Mouse (Mus musculus): ENCODE data around the gene Akr7a5. TPM values are rescaled to one million over a fixed set of nuclear protein-coding genes. Genes with fewer than 3 reads are reported as not detected.

Gene Akr7a5
- polyA plus RNA-seq, 1 experiment from 2014 or later = 56.6 TPM

GRCm38 (mm10) chr4:139272951-139273680, 37.4 kb upstream of the Akr7a5 start:
- H3K27me3 ChIP-seq (replicated peaks; ENCODE audit: control insufficient read depth, insufficient read depth, low read length) = no peaks in the 10 kb centered on the region
- DNase-seq (ENCODE audit: low spot score) (no peak), ATAC-seq (no peak)
- H3K9ac ChIP-seq (ENCODE audit: low read length) = no peak overlapping the region
- H3K4me3 ChIP-seq (ENCODE audit: low read depth, low read length) = no peak overlapping the region
- no peak overlapping the region for H3K27ac ChIP-seq (ENCODE audit: low read depth, low read length)
- WGBS = 93% methylated on average over 10 of the region's 10 CpGs
- H3K9me3 ChIP-seq (replicated peaks; ENCODE audit: control insufficient read depth, low read length) = no peaks in the 10 kb centered on the region
- peaks cover 15% of the 10 kb centered on the region for H3K36me3 ChIP-seq (ENCODE audit: control insufficient read depth, insufficient read depth, low read length)
- no peak overlapping the region for H3K4me2 ChIP-seq (ENCODE audit: low read length)
- H3K4me1 ChIP-seq (ENCODE audit: control insufficient read depth, insufficient read depth, low read length) = no peaks in the 10 kb centered on the region

GRCm38 (mm10) chr4:139274573-139274972, 36.0 kb upstream of the Akr7a5 start:
- no peak for ATAC-seq
- H3K36me3 ChIP-seq (ENCODE audit: control insufficient read depth, insufficient read depth, low read length) = peaks cover 14% of the 10 kb centered on the region
- H3K27ac ChIP-seq (ENCODE audit: low read depth, low read length) = no peak overlapping the region
- no peak overlapping the region for H3K4me3 ChIP-seq (ENCODE audit: low read depth, low read length)
- no peak overlapping the region for H3K9ac ChIP-seq (ENCODE audit: low read length)
- no peaks in the 10 kb centered on the region for H3K9me3 ChIP-seq (replicated peaks; ENCODE audit: control insufficient read depth, low read length)
- DNase-seq (ENCODE audit: low spot score) = no peak
- no peaks in the 10 kb centered on the region for H3K4me1 ChIP-seq (ENCODE audit: control insufficient read depth, insufficient read depth, low read length)
- H3K27me3 ChIP-seq (replicated peaks; ENCODE audit: control insufficient read depth, insufficient read depth, low read length) = no peaks in the 10 kb centered on the region
- 92% methylated on average over 7 of the region's 7 CpGs for WGBS
- H3K4me2 ChIP-seq (ENCODE audit: low read length) = no peak overlapping the region

DNA sequence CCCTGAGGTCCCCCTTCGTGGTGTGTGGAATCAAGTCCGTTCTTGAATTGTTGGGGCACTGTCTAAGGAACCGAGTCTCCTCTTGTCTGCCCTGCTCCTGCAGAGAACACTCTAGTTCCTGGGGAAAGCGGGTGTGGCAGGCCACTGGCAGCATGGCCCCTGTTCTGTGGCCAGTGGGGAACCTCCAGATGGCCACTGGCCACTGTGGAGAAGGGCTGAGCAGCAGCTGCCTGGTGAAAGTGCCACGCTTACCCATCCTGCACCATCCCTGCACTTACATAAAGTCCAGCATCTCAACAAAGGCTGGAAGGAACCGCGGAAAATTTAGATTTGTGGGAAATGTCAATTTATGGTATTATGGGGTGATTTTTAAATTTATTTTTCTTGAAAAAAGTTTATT, 34.1 kb upstream of the Akr7a5 start:
- no peak overlapping the region for H3K4me2 ChIP-seq (ENCODE audit: low read length)
- H3K9me3 ChIP-seq (replicated peaks; ENCODE audit: control insufficient read depth, low read length) = no peaks in the 10 kb centered on the region
- WGBS = 88% methylated on average over 7 of the region's 7 CpGs
- no peak overlapping the region for H3K4me3 ChIP-seq (ENCODE audit: low read depth, low read length)
- no peak overlapping the region for H3K27ac ChIP-seq (ENCODE audit: low read depth, low read length)
- no peak for ATAC-seq
- H3K27me3 ChIP-seq (replicated peaks; ENCODE audit: control insufficient read depth, insufficient read depth, low read length) = no peaks in the 10 kb centered on the region
- H3K36me3 ChIP-seq (ENCODE audit: control insufficient read depth, insufficient read depth, low read length) = peaks cover 32% of the 10 kb centered on the region
- no peak overlapping the region for H3K9ac ChIP-seq (ENCODE audit: low read length)
- H3K4me1 ChIP-seq (ENCODE audit: control insufficient read depth, insufficient read depth, low read length) = no peaks in the 10 kb centered on the region
- DNase-seq (ENCODE audit: low spot score) = no peak

DNA sequence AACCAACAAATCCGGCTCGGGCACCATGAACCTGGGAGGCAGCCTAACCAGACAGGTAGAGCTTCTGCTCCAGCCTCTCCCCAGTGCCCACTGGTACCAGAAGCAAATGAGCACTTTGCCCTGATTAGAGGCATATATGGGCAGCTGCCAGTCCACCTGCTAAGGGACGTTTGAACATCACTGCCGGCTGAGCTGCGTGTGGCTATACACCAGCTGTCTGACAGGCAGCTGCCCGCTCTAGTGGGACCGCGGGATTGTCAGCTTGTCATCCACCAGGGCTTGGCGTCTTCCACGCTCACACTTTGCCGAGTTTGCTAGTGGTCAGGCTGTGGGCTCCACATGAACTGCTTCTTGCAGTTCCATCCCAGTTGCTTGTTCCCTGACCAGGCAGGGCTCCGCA, 30.0 kb upstream of the Akr7a5 start:
- 98% methylated on average over 12 of the region's 12 CpGs for whole genome bisulfite sequencing

DNA sequence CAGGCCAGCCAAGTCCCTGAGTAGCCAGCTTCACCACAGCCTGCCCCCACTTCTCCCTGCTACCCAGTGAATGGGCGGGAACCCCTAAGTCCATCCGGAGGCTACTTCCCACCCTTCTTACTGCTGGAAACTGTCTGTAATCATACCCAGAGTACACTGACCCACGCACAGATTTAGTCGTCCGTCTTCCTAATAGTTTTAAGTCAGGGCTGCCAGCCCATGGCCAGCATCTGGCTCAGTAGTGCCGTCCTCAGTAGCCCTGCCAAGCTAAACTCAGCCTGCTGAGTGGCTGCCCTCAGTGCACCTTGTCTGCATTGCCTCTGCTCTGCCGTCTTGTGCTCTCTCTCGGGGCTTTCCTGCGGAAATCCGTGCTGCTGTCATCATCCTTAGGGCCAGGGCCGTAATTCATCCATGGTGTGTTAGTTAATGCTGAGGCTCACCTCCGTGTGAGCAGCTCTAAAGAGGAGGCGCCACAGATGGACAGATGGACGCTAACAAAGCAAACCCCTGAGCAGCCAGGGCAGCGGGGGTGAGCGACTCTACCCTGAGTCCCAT, 28.7 kb upstream of the Akr7a5 start:
- Histone ChIP-seq H3K9me3 (replicated peaks; ENCODE audit: control insufficient read depth, low read length) (no peaks in the 10 kb centered on the region), H3K9ac (ENCODE audit: low read length) (no peak overlapping the region), H3K4me3 (ENCODE audit: low read depth, low read length) (no peak overlapping the region), H3K4me2 (ENCODE audit: low read length) (no peak overlapping the region), H3K27me3 (replicated peaks; ENCODE audit: control insufficient read depth, insufficient read depth, low read length) (no peaks in the 10 kb centered on the region), H3K4me1 (ENCODE audit: control insufficient read depth, insufficient read depth, low read length) (no peaks in the 10 kb centered on the region), H3K36me3 (ENCODE audit: control insufficient read depth, insufficient read depth, low read length) (peaks cover 47% of the 10 kb centered on the region), H3K27ac (ENCODE audit: low read depth, low read length) (no peak overlapping the region)
- ATAC-seq = no peak
- no peak for DNase-seq (ENCODE audit: low spot score)
- WGBS = 95% methylated on average over 16 of the region's 16 CpGs

More for the DNA sequence above, 30.0 kb upstream of the Akr7a5 start:
- Histone ChIP-seq H3K4me1 (ENCODE audit: control insufficient read depth, insufficient read depth, low read length) (no peaks in the 10 kb centered on the region), H3K36me3 (ENCODE audit: control insufficient read depth, insufficient read depth, low read length) (peaks cover 47% of the 10 kb centered on the region), H3K27ac (ENCODE audit: low read depth, low read length) (no peak overlapping the region), H3K27me3 (replicated peaks; ENCODE audit: control insufficient read depth, insufficient read depth, low read length) (no peaks in the 10 kb centered on the region), H3K9me3 (replicated peaks; ENCODE audit: control insufficient read depth, low read length) (no peaks in the 10 kb centered on the region), H3K4me3 (ENCODE audit: low read depth, low read length) (no peak overlapping the region), H3K9ac (ENCODE audit: low read length) (no peak overlapping the region), H3K4me2 (ENCODE audit: low read length) (no peak overlapping the region)
- ATAC-seq = no peak
- DNase-seq (ENCODE audit: low spot score) = no peak

GRCm38 (mm10) chr4:139282955-139283417, 27.6 kb upstream of the Akr7a5 start:
- H3K9me3 ChIP-seq (replicated peaks; ENCODE audit: control insufficient read depth, low read length) = no peaks in the 10 kb centered on the region
- no peaks in the 10 kb centered on the region for H3K27me3 ChIP-seq (replicated peaks; ENCODE audit: control insufficient read depth, insufficient read depth, low read length)
- H3K4me1 ChIP-seq (ENCODE audit: control insufficient read depth, insufficient read depth, low read length) = no peaks in the 10 kb centered on the region
- H3K36me3 ChIP-seq (ENCODE audit: control insufficient read depth, insufficient read depth, low read length) = peaks cover 53% of the 10 kb centered on the region
- no peak for ATAC-seq
- no peak overlapping the region for H3K4me3 ChIP-seq (ENCODE audit: low read depth, low read length)
- no peak overlapping the region for H3K27ac ChIP-seq (ENCODE audit: low read depth, low read length)
- 75% methylated on average over 6 of the region's 6 CpGs for WGBS
- no peak overlapping the region for H3K9ac ChIP-seq (ENCODE audit: low read length)
- no peak overlapping the region for H3K4me2 ChIP-seq (ENCODE audit: low read length)
- DNase-seq (ENCODE audit: low spot score) = peak; percentile 9

DNA sequence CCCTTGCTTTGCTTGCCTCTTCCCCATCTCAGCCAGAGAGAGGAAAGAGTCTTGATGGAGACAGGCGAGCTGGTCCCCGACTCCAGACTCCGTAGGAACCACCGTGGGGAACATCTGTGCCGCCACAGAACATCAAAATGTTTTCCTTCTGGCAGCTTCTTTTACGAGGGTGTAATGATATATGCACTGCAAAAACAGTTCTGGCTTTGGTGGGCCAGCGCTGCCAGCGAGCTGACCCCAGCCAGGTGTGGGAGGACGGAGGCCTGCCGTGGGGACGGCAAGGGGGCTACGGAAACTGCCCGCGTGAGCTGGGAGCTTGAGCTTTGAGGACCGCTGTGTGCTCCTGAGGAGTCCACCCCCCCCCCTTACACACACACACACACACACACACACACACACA, 25.7 kb upstream of the Akr7a5 start:
- Histone ChIP-seq H3K27ac (ENCODE audit: low read depth, low read length) (peak overlapping the region; percentile 5; the same call in 1 of the 2 replicates), H3K4me2 (ENCODE audit: low read length) (no peak overlapping the region), H3K4me3 (ENCODE audit: low read depth, low read length) (no peak overlapping the region), H3K4me1 (ENCODE audit: control insufficient read depth, insufficient read depth, low read length) (no peaks in the 10 kb centered on the region), H3K27me3 (replicated peaks; ENCODE audit: control insufficient read depth, insufficient read depth, low read length) (no peaks in the 10 kb centered on the region), H3K36me3 (ENCODE audit: control insufficient read depth, insufficient read depth, low read length) (peaks cover 64% of the 10 kb centered on the region), H3K9me3 (replicated peaks; ENCODE audit: control insufficient read depth, low read length) (no peaks in the 10 kb centered on the region), H3K9ac (ENCODE audit: low read length) (no peak overlapping the region)
- ATAC-seq (no peak), DNase-seq (ENCODE audit: low spot score) (no peak)
- WGBS = 91% methylated on average over 15 of the region's 15 CpGs

DNA sequence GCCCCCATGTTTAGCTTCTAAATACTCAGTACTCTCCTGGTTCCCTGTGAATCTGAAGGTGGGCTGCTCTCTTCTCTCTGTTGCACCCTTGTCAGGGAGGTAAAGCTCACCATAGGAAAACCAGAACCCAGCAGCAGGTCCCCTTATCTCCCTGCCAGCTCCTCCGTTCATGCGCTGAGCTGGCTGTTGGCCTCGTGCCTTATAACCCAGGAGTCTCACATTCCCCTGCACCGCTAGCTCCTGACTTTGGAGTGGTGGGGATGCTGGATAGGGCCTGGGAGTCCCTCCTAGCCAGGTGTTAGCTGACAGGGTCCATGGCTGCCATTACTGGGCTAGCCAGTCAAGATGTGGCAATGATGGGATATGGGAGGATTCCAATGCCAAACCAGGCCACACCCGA, 24.3 kb upstream of the Akr7a5 start:
- no peaks in the 10 kb centered on the region for H3K9me3 ChIP-seq (replicated peaks; ENCODE audit: control insufficient read depth, low read length)
- DNase-seq (ENCODE audit: low spot score) (no peak), ATAC-seq (no peak)
- H3K9ac ChIP-seq (ENCODE audit: low read length) = no peak overlapping the region
- H3K27me3 ChIP-seq (replicated peaks; ENCODE audit: control insufficient read depth, insufficient read depth, low read length) = no peaks in the 10 kb centered on the region
- no peaks in the 10 kb centered on the region for H3K4me1 ChIP-seq (ENCODE audit: control insufficient read depth, insufficient read depth, low read length)
- no peak overlapping the region for H3K4me2 ChIP-seq (ENCODE audit: low read length)
- peaks cover 63% of the 10 kb centered on the region for H3K36me3 ChIP-seq (ENCODE audit: control insufficient read depth, insufficient read depth, low read length)
- no peak overlapping the region for H3K4me3 ChIP-seq (ENCODE audit: low read depth, low read length)
- no peak overlapping the region for H3K27ac ChIP-seq (ENCODE audit: low read depth, low read length)
- 88% methylated on average over 5 of the region's 5 CpGs for WGBS

DNA sequence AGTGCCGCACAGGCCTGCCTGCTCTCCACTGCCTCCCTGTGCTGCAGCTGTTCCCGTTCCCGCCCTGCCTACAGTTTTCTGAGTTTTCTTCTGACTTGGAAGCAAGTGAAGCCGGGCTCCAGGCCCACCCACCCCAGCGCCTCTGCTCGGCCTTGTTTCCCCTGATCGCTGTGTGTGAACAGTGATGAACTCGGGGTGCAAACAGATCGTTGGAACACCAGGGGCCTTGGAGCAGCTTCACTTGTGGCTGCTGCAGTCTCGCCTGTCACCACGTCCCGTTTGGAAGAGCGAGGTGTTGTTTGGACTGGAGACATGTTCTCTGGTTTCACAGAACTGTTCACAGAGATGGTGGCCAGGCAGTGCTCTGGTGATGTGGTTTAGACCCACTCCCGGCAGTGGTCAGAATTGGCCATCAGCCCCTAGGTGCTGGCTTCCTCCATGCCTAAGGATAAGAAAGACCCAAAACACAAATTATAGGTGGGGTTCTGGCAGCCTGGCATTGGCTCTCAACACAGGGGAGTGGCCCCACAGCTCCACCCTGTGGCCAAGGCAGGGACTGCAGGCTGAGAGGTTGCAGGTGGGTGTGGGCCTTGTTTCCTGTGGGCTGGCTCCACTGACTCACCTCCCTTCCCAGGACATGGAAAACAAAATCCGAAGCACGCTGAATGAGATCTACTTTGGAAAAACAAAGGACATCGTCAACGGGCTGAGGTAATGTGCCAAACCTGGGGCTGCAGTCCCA, 23.3 kb upstream of the Akr7a5 start:
- WGBS = 80% methylated on average over 18 of the region's 18 CpGs
- DNase-seq (ENCODE audit: low spot score) (peak; percentile 52), ATAC-seq (no peak)
- no peak overlapping the region for H3K4me3 ChIP-seq (ENCODE audit: low read depth, low read length)
- H3K27me3 ChIP-seq (replicated peaks; ENCODE audit: control insufficient read depth, insufficient read depth, low read length) = no peaks in the 10 kb centered on the region
- H3K9me3 ChIP-seq (replicated peaks; ENCODE audit: control insufficient read depth, low read length) = no peaks in the 10 kb centered on the region
- H3K36me3 ChIP-seq (ENCODE audit: control insufficient read depth, insufficient read depth, low read length) = peaks cover 60% of the 10 kb centered on the region
- no peak overlapping the region; the same call in 1 of the 2 replicates for H3K9ac ChIP-seq (ENCODE audit: low read length)
- H3K27ac ChIP-seq (ENCODE audit: low read depth, low read length) = no peak overlapping the region
- H3K4me2 ChIP-seq (ENCODE audit: low read length) = no peak overlapping the region
- H3K4me1 ChIP-seq (ENCODE audit: control insufficient read depth, insufficient read depth, low read length) = no peaks in the 10 kb centered on the region
